Mouse (Mus musculus) stomach, postnatal 0 days (tissue): ENCODE results near the gene Cyp19a1. TPM values are rescaled to one million over a fixed set of nuclear protein-coding genes. Genes with fewer than 3 reads are reported as not detected.
A peak's percentile ranks its signal among the peaks of the same experiment; 100 is the strongest.

ENCODE experiments used
- ATAC-seq: fragments of 200-750 bp; cut with Nextera tagmentation; 2 replicates; pipeline ENCODE4 v1.8.0; 2017; ENCODE audit not compliant: low FRiP score, low TSS enrichment
- DNase-seq: peaks from one replicate; pipeline ENCODE4 v3.0.0-alpha.2; 2016; ENCODE audit warnings: low spot score
- H3K27ac ChIP-seq: fragments of 300-500 bp; sonication (generic); replicated peaks from 2 replicates; pipeline ENCODE4 v1.5.1; 2014; ENCODE audit warnings: mild to moderate bottlenecking, control low read depth
- H3K27me3 ChIP-seq: fragments of 300-500 bp; sonication (generic); 2 replicates; pipeline ENCODE4 v1.6.1; 2014; ENCODE audit warnings: low read length; ENCODE audit not compliant: control insufficient read depth, insufficient read depth
- H3K36me3 ChIP-seq: fragments of 300-500 bp; sonication (generic); 2 replicates; pipeline ENCODE4 v1.6.1; 2014; ENCODE audit warnings: low read length, mixed read lengths; ENCODE audit not compliant: control insufficient read depth, insufficient read depth
- H3K4me1 ChIP-seq: fragments of 300-500 bp; sonication (generic); replicated peaks from 2 replicates; pipeline ENCODE4 v1.6.1; 2014; ENCODE audit warnings: antibody characterized with exemption; ENCODE audit not compliant: control insufficient read depth, insufficient read depth
- H3K4me2 ChIP-seq: fragments of 300-500 bp; sonication (generic); replicated peaks from 2 replicates; pipeline ENCODE4 v1.6.1; 2014; ENCODE audit warnings: low read depth, mild to moderate bottlenecking, control low read depth, moderate library complexity
- H3K4me3 ChIP-seq: fragments of 300-500 bp; sonication (generic); 2 replicates; pipeline ENCODE4 v1.5.1; 2014; ENCODE audit warnings: low read depth, low read length, control low read depth
- H3K9ac ChIP-seq: fragments of 300-500 bp; sonication (generic); 2 replicates; pipeline ENCODE4 v1.6.1; 2014; ENCODE audit warnings: mild to moderate bottlenecking, low read length, control low read depth, mixed read lengths
- H3K9me3 ChIP-seq: fragments of 300-500 bp; sonication (generic); 2 replicates; pipeline ENCODE4 v1.6.1; 2016; ENCODE audit warnings: low read length; ENCODE audit not compliant: control insufficient read depth
- CTCF ChIP-seq: IDR thresholded peaks from 2 replicates; pipeline ENCODE4 v1.5.1; 2016; ENCODE audit warnings: antibody characterized with exemption, low read depth, mild to moderate bottlenecking, moderate library complexity
- EP300 ChIP-seq: optimal IDR thresholded peaks from 2 replicates; pipeline ENCODE3; 2016; ENCODE audit warnings: antibody characterized with exemption
- WGBS: fragments of 180-500 bp; shearing (Covaris S2); extraction: QIAGEN DNeasy Blood & Tissue Kit; methylation state at CpG from one replicate; pipeline ENCODE4 v1.1.7; 2014; 5-methylcytosine and 5-hydroxymethylcytosine counted together
- polyA plus RNA-seq: library from polyadenylated mRNA; unstranded; fragments of >200 nt; fragmentation: Nextera tagmentation; extraction: Ambion mirVana; gene quantifications from 2 replicates; pipeline ENCODE4 v1.2.1, GENCODE M21; 2015

Cyp19a1 gene
- polyA plus RNA-seq = not detected in 2 replicates

DNA sequence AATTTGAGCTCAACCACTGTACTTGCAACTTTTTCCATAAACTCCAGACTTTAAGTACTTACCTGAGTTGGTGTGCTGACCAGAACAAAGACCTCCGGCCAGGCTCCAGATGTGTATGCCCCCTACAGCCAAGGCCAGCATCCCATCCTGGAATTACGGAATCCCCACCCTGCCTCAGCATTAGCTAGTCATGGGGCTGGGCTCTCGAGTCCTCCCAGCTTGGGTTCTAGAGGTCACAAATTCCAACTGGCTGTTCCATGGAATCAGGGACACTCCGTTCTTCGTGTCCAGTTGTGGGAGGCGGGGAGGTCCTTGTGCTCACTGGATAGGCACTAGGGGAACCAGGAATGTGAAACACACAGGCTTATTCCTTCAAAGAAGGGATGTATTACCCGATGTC lies at the start of gene Cyp19a1:
TSS of gene Cyp19a1 (minus strand) at position 101 of the 400 bp plus-strand sequence.
- H3K9me3 ChIP-seq = no peaks in the 10 kb centered on the region
- no peak within 1 kb of the TSS for H3K27ac ChIP-seq
- TF ChIP-seq EP300 (no peak), CTCF (no peak)
- H3K27me3 ChIP-seq = no peaks in the 10 kb centered on the region
- no peak within 1 kb of the TSS for H3K9ac ChIP-seq
- no peak for DNase-seq
- no peak within 1 kb of the TSS for H3K4me2 ChIP-seq
- 85% methylated on average over 7 of the region's 7 CpGs for WGBS
- H3K36me3 ChIP-seq = no peaks in the 10 kb centered on the region
- H3K4me3 ChIP-seq = no peak within 1 kb of the TSS
- no peak for ATAC-seq
- H3K4me1 ChIP-seq = no peaks in the 10 kb centered on the region

- Histone ChIP-seq H3K4me1 (no peaks in the 10 kb centered on the region), H3K4me3 (no peak overlapping the region), H3K9ac (no peak overlapping the region), H3K27ac (no peak overlapping the region), H3K4me2 (no peak overlapping the region), H3K36me3 (no peaks in the 10 kb centered on the region), H3K9me3 (no peaks in the 10 kb centered on the region), H3K27me3 (no peaks in the 10 kb centered on the region)
- WGBS = 64% methylated on average over 9 of the region's 9 CpGs
- peak; percentile 48 for TF ChIP-seq CTCF
- no peak for TF ChIP-seq EP300
- no peak for ATAC-seq
- DNase-seq = no peak
These were observed 48.5 kb upstream of the Cyp19a1 start for GRCm38 (mm10) chr9:54316363-54316762.

DNA sequence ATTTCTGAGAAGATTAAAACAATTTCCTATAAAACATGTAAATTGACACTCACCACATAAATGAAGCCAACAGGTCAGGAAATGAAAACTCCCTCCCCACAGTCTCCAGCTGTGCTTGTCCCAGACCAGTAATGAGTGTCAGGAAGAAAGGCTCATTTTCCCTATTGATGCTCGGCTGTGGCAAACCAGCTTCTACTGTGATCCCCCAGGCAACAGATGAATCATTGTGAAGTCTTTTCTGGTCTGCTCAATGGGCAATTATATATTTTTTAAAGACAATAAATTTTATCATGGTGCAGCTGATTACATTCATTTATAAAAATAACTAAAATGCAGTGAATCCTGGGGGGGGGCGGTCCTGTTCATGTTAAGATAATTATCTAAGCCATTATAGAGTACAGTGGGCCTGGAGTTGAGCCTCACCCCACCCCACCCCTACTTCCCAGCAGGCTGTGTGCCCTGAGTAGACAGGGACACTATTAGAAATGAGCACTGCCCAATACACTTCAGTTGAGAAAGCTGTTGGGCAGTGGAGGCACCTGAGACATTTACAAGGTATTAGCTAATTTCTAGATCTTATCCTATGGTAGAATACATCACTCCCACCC lies 40.9 kb upstream of the Cyp19a1 start:
- no peak overlapping the region for H3K4me3 ChIP-seq
- no peak overlapping the region for H3K4me2 ChIP-seq
- no peak overlapping the region for H3K9ac ChIP-seq
- no peaks in the 10 kb centered on the region for H3K9me3 ChIP-seq
- ATAC-seq (no peak), DNase-seq (no peak)
- H3K27ac ChIP-seq = no peak overlapping the region
- H3K4me1 ChIP-seq = no peaks in the 10 kb centered on the region
- 61% methylated on average over 2 of the region's 2 CpGs for WGBS
- no peaks in the 10 kb centered on the region for H3K27me3 ChIP-seq
- H3K36me3 ChIP-seq = no peaks in the 10 kb centered on the region
- TF ChIP-seq EP300 (no peak), CTCF (no peak)

DNA sequence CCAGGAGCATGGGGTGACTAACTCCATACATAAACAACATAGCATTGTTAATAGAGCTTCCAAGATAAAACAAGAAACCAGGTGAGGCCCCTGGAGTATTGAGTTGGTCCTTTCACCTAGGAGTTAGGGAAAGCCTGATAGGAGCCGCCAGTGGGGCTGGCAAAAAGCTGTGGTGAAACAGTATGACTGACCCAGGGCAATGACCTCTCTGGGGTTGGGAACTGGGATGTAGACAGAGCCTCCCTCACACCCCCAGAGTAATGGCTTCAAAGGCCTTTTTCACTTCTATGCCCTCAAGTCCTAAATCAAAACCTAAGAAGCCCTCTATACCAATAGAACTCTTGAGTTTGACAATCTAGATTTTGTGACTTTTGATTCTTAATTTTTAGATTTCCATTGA lies 40.3 kb upstream of the Cyp19a1 start:
- ATAC-seq = no peak
- WGBS = 79% methylated on average over 1 of the region's 1 CpGs

GRCm38 (mm10) chr9:54301255-54301654 lies 33.3 kb upstream of the Cyp19a1 start:
- ATAC-seq (no peak), DNase-seq (no peak)
- H3K4me2 ChIP-seq = no peak overlapping the region
- no peaks in the 10 kb centered on the region for H3K27me3 ChIP-seq
- H3K9me3 ChIP-seq = no peaks in the 10 kb centered on the region
- H3K4me1 ChIP-seq = no peaks in the 10 kb centered on the region
- WGBS = 66% methylated on average over 4 of the region's 4 CpGs
- H3K27ac ChIP-seq = no peak overlapping the region
- H3K9ac ChIP-seq = no peak overlapping the region
- H3K4me3 ChIP-seq = no peak overlapping the region
- H3K36me3 ChIP-seq = no peaks in the 10 kb centered on the region
- TF ChIP-seq EP300 (no peak), CTCF (no peak)

More for the DNA sequence above, 40.3 kb upstream of the Cyp19a1 start:
- no peak overlapping the region for H3K4me3 ChIP-seq
- H3K36me3 ChIP-seq = no peaks in the 10 kb centered on the region
- no peak overlapping the region for H3K9ac ChIP-seq
- H3K27ac ChIP-seq = no peak overlapping the region
- no peaks in the 10 kb centered on the region for H3K27me3 ChIP-seq
- no peak for DNase-seq
- TF ChIP-seq EP300 = no peak
- TF ChIP-seq CTCF = no peak
- no peak overlapping the region for H3K4me2 ChIP-seq
- H3K4me1 ChIP-seq = no peaks in the 10 kb centered on the region
- no peaks in the 10 kb centered on the region for H3K9me3 ChIP-seq

DNA sequence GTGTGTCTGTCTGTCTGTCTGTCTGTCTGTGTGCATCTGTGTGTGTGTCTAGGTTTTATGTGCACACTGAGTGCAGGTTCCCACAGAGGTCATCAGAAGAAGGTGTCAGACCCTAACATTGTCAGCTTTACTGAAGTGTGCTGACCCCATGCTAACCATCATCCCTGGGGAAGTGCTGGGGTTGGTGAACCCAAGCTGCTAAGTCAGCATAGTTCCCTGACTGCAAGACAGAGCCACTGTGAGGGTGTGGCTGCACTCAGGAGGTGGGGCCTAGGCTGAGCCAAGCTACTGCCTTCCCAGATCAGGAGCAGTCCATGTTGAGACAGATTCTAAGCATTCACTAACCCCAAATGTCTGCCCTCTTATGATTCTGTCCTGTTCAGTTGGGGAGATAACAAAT lies 31.9 kb upstream of the Cyp19a1 start:
- no peak for ATAC-seq
- H3K4me2 ChIP-seq = no peak overlapping the region
- H3K9me3 ChIP-seq = no peaks in the 10 kb centered on the region
- H3K4me1 ChIP-seq = no peaks in the 10 kb centered on the region
- no peak for TF ChIP-seq EP300
- TF ChIP-seq CTCF = no peak
- H3K36me3 ChIP-seq = no peaks in the 10 kb centered on the region
- H3K27ac ChIP-seq = no peak overlapping the region
- H3K27me3 ChIP-seq = no peaks in the 10 kb centered on the region
- DNase-seq = no peak
- H3K4me3 ChIP-seq = no peak overlapping the region
- H3K9ac ChIP-seq = no peak overlapping the region
